Mouse (Mus musculus): ENCODE measurements around the gene Pla1a. TPM values are rescaled to one million over a fixed set of nuclear protein-coding genes. Genes with fewer than 3 reads are reported as not detected.
"Not testable (repeated sequence)": the region's sequence is repeated elsewhere in the genome, so short reads cannot be mapped to it uniquely, and the experiment has no call there.

Gene Pla1a
- total and polyA plus RNA-seq, 2 experiments from 2014 or later, result 1.0 to 1.7 TPM

GRCm38 (mm10) chr16:38453203-38453553 lies 20.2 kb upstream of the Pla1a start:
- DNase-seq (ENCODE audit: low spot score) (no peak), ATAC-seq (no peak)
- Histone ChIP-seq H3K4me3 (ENCODE audit: low read length) (peak overlapping the region; percentile 72), H3K4me2 (ENCODE audit: low read depth, low read length) (peak overlapping the region; percentile 83), H3K4me1 (ENCODE audit: insufficient read depth, low read length) (peaks cover 8% of the 10 kb centered on the region), H3K27ac (peak overlapping the region; percentile 97), H3K9ac (replicated peaks; ENCODE audit: low read length) (peak overlapping the region; percentile 91), H3K9me3 (ENCODE audit: low read length) (no peaks in the 10 kb centered on the region), H3K27me3 (ENCODE audit: insufficient read depth, low read length) (no peaks in the 10 kb centered on the region), H3K36me3 (ENCODE audit: insufficient read depth, low read length) (peaks cover 5% of the 10 kb centered on the region; the same call in 1 of the 2 replicates)
- WGBS, result 23% methylated on average over 3 of the region's 3 CpGs
- TF ChIP-seq CTCF (IDR thresholded peaks at IDR 0.05; ENCODE audit: low read depth), result no peak

DNA sequence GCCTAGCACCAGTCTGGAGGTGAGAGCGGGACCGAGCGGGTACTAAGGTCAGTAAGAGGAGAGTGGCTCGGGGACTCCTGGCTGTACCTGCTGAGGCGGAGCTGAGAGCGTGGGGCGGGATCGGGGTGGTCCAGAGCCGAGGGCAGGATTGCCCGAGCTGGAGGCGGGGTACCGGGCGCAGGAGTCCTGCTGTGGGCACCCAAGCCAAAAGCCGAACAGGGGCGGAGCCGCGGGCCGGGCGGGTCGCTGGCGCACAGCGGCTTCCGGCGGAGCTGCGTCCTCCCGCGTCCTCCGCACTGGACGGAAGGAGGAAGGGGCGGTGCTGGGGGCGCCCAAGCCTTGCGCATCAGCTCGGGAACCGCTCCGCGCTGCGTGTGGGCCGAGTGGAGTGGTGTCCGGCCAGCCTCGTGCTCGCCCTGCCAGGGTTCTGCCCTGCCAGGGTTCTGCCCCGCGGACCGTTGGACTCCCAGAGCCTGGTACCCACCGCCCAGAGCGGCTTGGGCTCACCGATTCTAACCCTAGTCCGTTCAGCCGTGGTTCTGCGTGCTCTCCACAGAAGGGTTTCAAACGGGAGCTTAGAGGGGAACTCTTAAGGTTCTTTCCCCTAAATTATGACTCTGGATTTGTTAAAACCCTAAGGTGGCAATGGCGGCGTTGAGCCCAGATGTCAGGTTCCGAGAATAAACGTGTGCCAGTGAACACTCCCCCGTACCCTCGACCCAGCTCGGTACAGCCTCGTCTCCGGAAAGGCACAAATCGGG lies 19.7 kb upstream of the Pla1a start, which contains the start of gene Adprh:
Adprh (minus strand) TSS at position 262 of the 761 bp plus-strand sequence.
- DNase-seq (ENCODE audit: low spot score), result peak; percentile 93
- Histone ChIP-seq H3K9ac (replicated peaks; ENCODE audit: low read length) (peak within 1 kb of the TSS; percentile 91), H3K4me3 (ENCODE audit: low read length) (peak within 1 kb of the TSS; percentile 72), H3K27ac (peak within 1 kb of the TSS; percentile 97), H3K9me3 (ENCODE audit: low read length) (no peaks in the 10 kb centered on the region), H3K4me1 (ENCODE audit: insufficient read depth, low read length) (peaks cover 8% of the 10 kb centered on the region), H3K4me2 (ENCODE audit: low read depth, low read length) (peak within 1 kb of the TSS; percentile 83), H3K27me3 (ENCODE audit: insufficient read depth, low read length) (no peaks in the 10 kb centered on the region), H3K36me3 (ENCODE audit: insufficient read depth, low read length) (peaks cover 5% of the 10 kb centered on the region)
- WGBS, result under 1% methylated on average over 50 of the region's 61 CpGs
- ATAC-seq, result peak; percentile 97
- TF ChIP-seq CTCF (IDR thresholded peaks at IDR 0.05; ENCODE audit: low read depth), result no peak

GRCm38 (mm10) chr16:38451421-38452205 lies 18.7 kb upstream of the Pla1a start:
- WGBS, result 43% methylated on average over 12 of the region's 12 CpGs
- peak; percentile 40 for DNase-seq (ENCODE audit: low spot score)
- H3K27ac ChIP-seq, result peak overlapping the region; percentile 97

GRCm38 (mm10) chr16:38450707-38451106 lies 17.8 kb upstream of the Pla1a start:
- Histone ChIP-seq H3K9ac (replicated peaks; ENCODE audit: low read length) (no peak overlapping the region), H3K9me3 (ENCODE audit: low read length) (no peaks in the 10 kb centered on the region), H3K4me3 (ENCODE audit: low read length) (no peak overlapping the region), H3K27me3 (ENCODE audit: insufficient read depth, low read length) (no peaks in the 10 kb centered on the region), H3K4me2 (ENCODE audit: low read depth, low read length) (no peak overlapping the region), H3K36me3 (ENCODE audit: insufficient read depth, low read length) (peaks cover 24% of the 10 kb centered on the region), H3K27ac (no peak overlapping the region), H3K4me1 (ENCODE audit: insufficient read depth, low read length) (peaks cover 8% of the 10 kb centered on the region)
- ATAC-seq (no peak), DNase-seq (ENCODE audit: low spot score) (no peak)
- WGBS, result 89% methylated on average over 7 of the region's 7 CpGs
- TF ChIP-seq CTCF (IDR thresholded peaks at IDR 0.05; ENCODE audit: low read depth), result no peak

More at GRCm38 (mm10) chr16:38451421-38452205, 18.7 kb upstream of the Pla1a start:
- ATAC-seq, result no peak
- no peaks in the 10 kb centered on the region for H3K27me3 ChIP-seq (ENCODE audit: insufficient read depth, low read length)
- no peak for TF ChIP-seq CTCF (IDR thresholded peaks at IDR 0.05; ENCODE audit: low read depth)
- H3K4me3 ChIP-seq (ENCODE audit: low read length), result peak overlapping the region; percentile 72
- peak overlapping the region; percentile 91 for H3K9ac ChIP-seq (replicated peaks; ENCODE audit: low read length)
- peaks cover 15% of the 10 kb centered on the region for H3K36me3 ChIP-seq (ENCODE audit: insufficient read depth, low read length)
- peaks cover 8% of the 10 kb centered on the region for H3K4me1 ChIP-seq (ENCODE audit: insufficient read depth, low read length)
- H3K9me3 ChIP-seq (ENCODE audit: low read length), result no peaks in the 10 kb centered on the region
- H3K4me2 ChIP-seq (ENCODE audit: low read depth, low read length), result peak overlapping the region; percentile 83

DNA sequence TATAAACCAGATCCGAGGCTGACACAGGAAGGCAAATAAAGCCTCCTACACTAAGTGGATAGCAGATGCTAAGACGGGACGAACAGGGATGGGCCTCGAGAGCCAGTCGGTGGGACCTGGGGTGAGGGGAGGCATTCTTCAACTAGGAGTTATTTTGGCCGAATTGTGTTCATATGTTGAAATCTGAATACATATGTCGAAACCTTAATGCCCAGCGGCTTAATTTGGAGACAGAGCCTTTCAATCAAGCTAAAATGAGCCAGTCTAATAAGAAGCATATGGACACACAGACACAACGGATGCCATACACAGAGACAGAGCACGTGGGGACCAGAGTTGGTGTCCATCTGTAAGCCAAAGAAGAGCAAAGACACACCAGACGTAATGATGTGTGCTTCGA lies 15.5 kb upstream of the Pla1a start:
- Histone ChIP-seq H3K4me2 (ENCODE audit: low read depth, low read length) (no peak overlapping the region), H3K9me3 (ENCODE audit: low read length) (no peaks in the 10 kb centered on the region), H3K27ac (no peak overlapping the region), H3K4me3 (ENCODE audit: low read length) (no peak overlapping the region), H3K36me3 (ENCODE audit: insufficient read depth, low read length) (peaks cover 35% of the 10 kb centered on the region), H3K9ac (replicated peaks; ENCODE audit: low read length) (no peak overlapping the region), H3K4me1 (ENCODE audit: insufficient read depth, low read length) (peaks cover 8% of the 10 kb centered on the region), H3K27me3 (ENCODE audit: insufficient read depth, low read length) (no peaks in the 10 kb centered on the region)
- TF ChIP-seq CTCF (IDR thresholded peaks at IDR 0.05; ENCODE audit: low read depth), result no peak
- ATAC-seq (no peak), DNase-seq (ENCODE audit: low spot score) (no peak)
- WGBS, result 96% methylated on average over 12 of the region's 12 CpGs

DNA sequence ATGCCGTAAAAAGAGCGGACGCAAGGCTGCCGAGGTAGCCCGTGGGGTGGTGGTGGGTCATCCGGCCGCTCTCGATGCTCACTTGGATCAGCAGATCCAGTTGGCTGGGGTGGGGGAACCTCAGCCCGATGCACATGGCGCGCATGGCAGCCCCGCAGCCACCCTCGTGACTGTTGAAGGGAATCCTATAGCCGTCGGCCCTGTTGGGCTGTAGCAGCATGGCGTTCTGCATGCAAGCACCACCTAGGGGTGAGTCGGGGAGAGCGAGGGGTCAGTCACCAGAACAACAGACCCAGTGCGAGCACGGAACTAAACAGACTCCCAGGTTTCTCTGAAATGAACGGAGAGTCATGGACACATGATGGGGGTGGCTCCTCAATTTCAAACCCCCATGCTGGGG lies 14.4 kb upstream of the Pla1a start:
- peaks cover 42% of the 10 kb centered on the region for H3K36me3 ChIP-seq (ENCODE audit: insufficient read depth, low read length)
- ATAC-seq (no peak), DNase-seq (ENCODE audit: low spot score) (no peak)
- no peaks in the 10 kb centered on the region for H3K9me3 ChIP-seq (ENCODE audit: low read length)
- TF ChIP-seq CTCF (IDR thresholded peaks at IDR 0.05; ENCODE audit: low read depth), result peak; percentile 14
- no peak overlapping the region for H3K27ac ChIP-seq
- H3K9ac ChIP-seq (replicated peaks; ENCODE audit: low read length), result no peak overlapping the region
- WGBS, result 92% methylated on average over 21 of the region's 21 CpGs
- H3K4me2 ChIP-seq (ENCODE audit: low read depth, low read length), result no peak overlapping the region
- peaks cover 8% of the 10 kb centered on the region for H3K4me1 ChIP-seq (ENCODE audit: insufficient read depth, low read length)
- no peak overlapping the region for H3K4me3 ChIP-seq (ENCODE audit: low read length)
- no peaks in the 10 kb centered on the region for H3K27me3 ChIP-seq (ENCODE audit: insufficient read depth, low read length)

GRCm38 (mm10) chr16:38446141-38446540 lies 13.2 kb upstream of the Pla1a start:
- H3K27me3 ChIP-seq (ENCODE audit: insufficient read depth, low read length); ATAC-seq; H3K27ac ChIP-seq; H3K9ac ChIP-seq (replicated peaks; ENCODE audit: low read length); H3K9me3 ChIP-seq (ENCODE audit: low read length); DNase-seq (ENCODE audit: low spot score); H3K4me1 ChIP-seq (ENCODE audit: insufficient read depth, low read length); H3K4me3 ChIP-seq (ENCODE audit: low read length); H3K4me2 ChIP-seq (ENCODE audit: low read depth, low read length): not testable (repeated sequence)
- H3K36me3 ChIP-seq (ENCODE audit: insufficient read depth, low read length), result peaks cover 42% of the 10 kb centered on the region
- 98% methylated on average over 2 of the region's 2 CpGs for WGBS
